11 mouse cellular contexts compared by ENCODE assay signal in genomic region chr11:75046638-75047037, GRCm38 (mm10).
DNase-seq lines count a peak whose midpoint lies in the region; ATAC-seq and TF ChIP-seq lines count a peak whose summit lies in the region.
"Had no signal": no experiment of that assay in that cellular context is flagged by ENCODE, and none has a peak within 500 bp of the region (broad histone marks: within the 10 kb centered on the region; RNA-seq: fewer than 3 reads in every experiment).

No protein-coding gene starts in this region.

- no peak for DNase-seq in heart, postnatal 4 days
- DNase-seq in liver, adult 2 months (ENCODE audit: extremely low read depth, low read depth, low spot score): no peak
- no peak for DNase-seq in intestine, embryonic 14.5 days (ENCODE audit: low spot score)
- DNase-seq in ovary, adult 18-20 months (ENCODE audit: low spot score): no peak
- no peak for DNase-seq in thymus, postnatal 10 days (ENCODE audit: low spot score in 2 of 2)

- TF ChIP-seq POLR2A in liver, adult 2 months (IDR thresholded peaks at IDR 0.05; ENCODE audit: extremely low read depth, insufficient read depth, low read length): no peak

- H3K9ac ChIP-seq in heart, embryonic 14.5 days (ENCODE audit: low read length): no peak overlapping the region
- H3K9ac ChIP-seq in liver, adult 2 months (ENCODE audit: low read depth, low read length): no peak overlapping the region
- H3K9ac ChIP-seq in liver, embryonic 12.5 days: no peak overlapping the region
- no peak overlapping the region for H3K9ac ChIP-seq in intestine, embryonic 14.5 days (ENCODE audit: low read length)
- H3K9ac ChIP-seq in neural tube, embryonic 13.5 days: no peak overlapping the region
- H3K9ac ChIP-seq: forebrain, postnatal 0 days had no signal

- H3K4me3 ChIP-seq in heart, embryonic 14.5 days (ENCODE audit: control insufficient read depth in 1 of 2, insufficient read depth in 1 of 2, low read depth in 1 of 2, low read length in 2 of 2): no peak overlapping the region
- H3K4me3 ChIP-seq in liver, adult 2 months (ENCODE audit: insufficient read depth, low read depth, low read length): no peak overlapping the region
- H3K4me3 ChIP-seq in liver, embryonic 12.5 days: no peak overlapping the region
- H3K4me3 ChIP-seq in intestine, embryonic 14.5 days (ENCODE audit: low read depth, low read length): no peak overlapping the region
- no peak overlapping the region for H3K4me3 ChIP-seq in neural tube, embryonic 13.5 days

- no peaks in the 10 kb centered on the region for H3K9me3 ChIP-seq in heart, embryonic 14.5 days (ENCODE audit: control insufficient read depth, low read length)
- no peaks in the 10 kb centered on the region for H3K9me3 ChIP-seq in liver, embryonic 12.5 days (replicated peaks)
- no peaks in the 10 kb centered on the region for H3K9me3 ChIP-seq in intestine, embryonic 14.5 days (ENCODE audit: control insufficient read depth, low read length)
- no peaks in the 10 kb centered on the region for H3K9me3 ChIP-seq in neural tube, embryonic 13.5 days

- no peaks in the 10 kb centered on the region for H3K27me3 ChIP-seq in heart, embryonic 14.5 days (ENCODE audit: control insufficient read depth, insufficient read depth, low read length)
- H3K27me3 ChIP-seq in liver, adult 2 months (ENCODE audit: control insufficient read depth, insufficient read depth, low read length): no peaks in the 10 kb centered on the region
- no peaks in the 10 kb centered on the region for H3K27me3 ChIP-seq in liver, embryonic 12.5 days (replicated peaks)
- no peaks in the 10 kb centered on the region for H3K27me3 ChIP-seq in intestine, embryonic 14.5 days (replicated peaks; ENCODE audit: control insufficient read depth, insufficient read depth, low read length)
- H3K27me3 ChIP-seq in neural tube, embryonic 13.5 days: no peaks in the 10 kb centered on the region
- H3K27me3 ChIP-seq: Patski had no signal

- TF ChIP-seq CTCF in liver, adult 2 months (IDR thresholded peaks at IDR 0.05; ENCODE audit: low read depth, low read length): no peak

- no peaks in the 10 kb centered on the region for H3K79me2 ChIP-seq in liver, adult 2 months (ENCODE audit: control insufficient read depth, insufficient read depth, low read length)

- no peak for ATAC-seq in heart, embryonic 14.5 days (ENCODE audit: insufficient number of reproducible peaks, insufficient read depth, low FRiP score, low read depth)
- ATAC-seq in liver, embryonic 12.5 days: no peak
- ATAC-seq in intestine, embryonic 14.5 days (replicated peaks; ENCODE audit: low FRiP score, low TSS enrichment, low read depth): no peak
- ATAC-seq in neural tube, embryonic 13.5 days (ENCODE audit: low read depth): 0 out of 2 replicates have a peak, but pooled peaks have one; percentile 16
- ATAC-seq: CD4-positive, CD25-positive, alpha-beta regulatory T cell, adult 4 months; Patski had no signal

- 83% methylated on average over 3 of the region's 3 CpGs for WGBS in heart, embryonic 14.5 days
- WGBS in liver, adult 2 months: 79% methylated on average over 3 of the region's 3 CpGs
- 76% methylated on average over 3 of the region's 3 CpGs for WGBS in liver, embryonic 12.5 days (ENCODE audit: insufficient replicate concordance)
- WGBS in intestine, embryonic 14.5 days: 64% methylated on average over 3 of the region's 3 CpGs
- WGBS in neural tube, embryonic 13.5 days: 89% methylated on average over 3 of the region's 3 CpGs

- H3K36me3 ChIP-seq in heart, embryonic 14.5 days (ENCODE audit: control insufficient read depth, insufficient read depth, low read length): peaks cover 30% of the 10 kb centered on the region
- peaks cover 8% of the 10 kb centered on the region for H3K36me3 ChIP-seq in liver, adult 2 months (ENCODE audit: control insufficient read depth, insufficient read depth, low read length)
- H3K36me3 ChIP-seq in liver, embryonic 12.5 days: peaks cover 14% of the 10 kb centered on the region
- H3K36me3 ChIP-seq in intestine, embryonic 14.5 days (ENCODE audit: control insufficient read depth, insufficient read depth, low read length): peaks cover 14% of the 10 kb centered on the region
- H3K36me3 ChIP-seq in neural tube, embryonic 13.5 days: peaks cover 13% of the 10 kb centered on the region

- no peak overlapping the region for H3K4me2 ChIP-seq in heart, embryonic 14.5 days (ENCODE audit: low read length)
- H3K4me2 ChIP-seq in liver, embryonic 12.5 days: no peak overlapping the region
- no peak overlapping the region for H3K4me2 ChIP-seq in intestine, embryonic 14.5 days (ENCODE audit: low read length)
- no peak overlapping the region for H3K4me2 ChIP-seq in neural tube, embryonic 13.5 days

- H3K27ac ChIP-seq in heart, embryonic 14.5 days (replicated peaks in 1 of 2; ENCODE audit: control insufficient read depth in 1 of 2, insufficient read depth in 1 of 2, low read depth in 2 of 2, low read length in 2 of 2): peak overlapping the region; percentile 76
- H3K27ac ChIP-seq in liver, adult 2 months (replicated peaks; ENCODE audit: insufficient read depth, low read depth, low read length): peak overlapping the region; percentile 38
- H3K27ac ChIP-seq in liver, embryonic 12.5 days: no peak overlapping the region
- H3K27ac ChIP-seq in intestine, embryonic 14.5 days (ENCODE audit: low read depth): peak overlapping the region; percentile 88
- H3K27ac ChIP-seq in neural tube, embryonic 13.5 days (replicated peaks): peak overlapping the region; percentile 57

- peaks cover 22 to 42% of the 10 kb centered on the region in 2 experiments for H3K4me1 ChIP-seq in heart, embryonic 14.5 days (ENCODE audit: control insufficient read depth in 2 of 2, insufficient read depth in 2 of 2, low read length in 2 of 2)
- H3K4me1 ChIP-seq in liver, adult 2 months (ENCODE audit: control insufficient read depth, insufficient read depth, low read length): peaks cover 22% of the 10 kb centered on the region
- peaks cover 32% of the 10 kb centered on the region for H3K4me1 ChIP-seq in liver, embryonic 12.5 days
- H3K4me1 ChIP-seq in intestine, embryonic 14.5 days (replicated peaks; ENCODE audit: control insufficient read depth, insufficient read depth, low read length): peaks cover 64% of the 10 kb centered on the region
- peaks cover 52% of the 10 kb centered on the region for H3K4me1 ChIP-seq in neural tube, embryonic 13.5 days (replicated peaks)
